Mouse (Mus musculus) heart, embryonic 15.5 days (tissue): Measurements from ENCODE around the gene Lgals12. TPM values are rescaled to one million over a fixed set of nuclear protein-coding genes. Genes with fewer than 3 reads are reported as not detected.

Experiments used
- ATAC-seq: fragments of 200-750 bp; cut with Nextera tagmentation; replicated peaks from 2 replicates; pipeline ENCODE4 v1.8.0; 2017; ENCODE audit warnings: low read depth, moderate TSS enrichment; ENCODE audit not compliant: insufficient number of reproducible peaks, insufficient read depth, low FRiP score
- H3K27ac ChIP-seq: fragments of 300-500 bp; sonication (generic); 2 replicates; pipeline ENCODE4 v1.5.1; 2015; ENCODE audit warnings: mild to moderate bottlenecking, inconsistent platforms
- H3K27me3 ChIP-seq: fragments of 300-500 bp; sonication (generic); 2 replicates; pipeline ENCODE4 v1.6.1; 2015; ENCODE audit warnings: inconsistent platforms
- H3K36me3 ChIP-seq: fragments of 300-500 bp; sonication (generic); 2 replicates; pipeline ENCODE4 v1.6.1; 2015; ENCODE audit warnings: mild to moderate bottlenecking, inconsistent platforms
- H3K4me1 ChIP-seq: fragments of 300-500 bp; sonication (generic); replicated peaks from 2 replicates; pipeline ENCODE4 v1.6.1; 2015; ENCODE audit warnings: inconsistent platforms
- H3K4me2 ChIP-seq: fragments of 300-500 bp; sonication (generic); 2 replicates; pipeline ENCODE4 v1.6.1; 2015; ENCODE audit warnings: inconsistent platforms, mild to moderate bottlenecking, moderate library complexity
- H3K4me3 ChIP-seq: fragments of 300-500 bp; sonication (generic); 2 replicates; pipeline ENCODE4 v1.5.1; 2015; ENCODE audit warnings: mild to moderate bottlenecking, inconsistent platforms
- H3K9ac ChIP-seq: fragments of 300-500 bp; sonication (generic); 2 replicates; pipeline ENCODE4 v1.6.1; 2015; ENCODE audit warnings: mild to moderate bottlenecking, inconsistent platforms
- H3K9me3 ChIP-seq: fragments of 300-500 bp; sonication (generic); replicated peaks from 2 replicates; pipeline ENCODE4 v1.6.1; 2016; ENCODE audit warnings: inconsistent platforms
- WGBS: fragments of 180-500 bp; shearing (Covaris S2); methylation state at CpG from one replicate; pipeline ENCODE4 v1.1.7; 2015; ENCODE audit warnings: mixed read lengths; 5-methylcytosine and 5-hydroxymethylcytosine counted together
- polyA plus RNA-seq: library from polyadenylated mRNA; unstranded; fragments of >200 nt; fragmentation: Nextera tagmentation; extraction: Ambion mirVana; gene quantifications from 2 replicates; pipeline ENCODE4 v1.2.1, GENCODE M21; 2015

The Lgals12 gene
- polyA plus RNA-seq, 1 experiment from 2014 or later, result 0.21 TPM

DNA sequence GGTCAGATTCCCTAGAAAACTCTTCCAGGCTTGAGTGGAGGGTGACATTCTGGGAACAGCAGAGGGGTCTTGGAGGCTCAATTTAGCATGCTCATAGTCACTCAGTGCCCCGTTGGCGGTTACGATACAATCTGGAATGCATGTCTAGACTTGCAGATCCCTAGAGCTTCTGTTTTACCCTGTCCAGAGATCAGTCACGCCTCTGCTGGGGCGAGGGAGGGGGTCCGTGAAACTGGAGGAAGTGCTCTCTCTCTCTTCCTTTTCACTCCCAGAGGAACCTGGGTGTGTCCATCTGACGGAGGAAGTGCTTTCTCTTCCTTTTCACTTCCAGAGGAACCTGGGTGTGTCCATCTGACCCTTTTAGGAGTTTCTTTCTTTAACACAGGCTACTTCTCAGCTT, 23.9 kb downstream of the Lgals12 start:
- Histone ChIP-seq H3K36me3 (peaks cover 11% of the 10 kb centered on the region; the same call in 1 of the 2 replicates), H3K27ac (peak overlapping the region; percentile 16; the same call in 1 of the 2 replicates), H3K4me3 (no peak overlapping the region), H3K9ac (no peak overlapping the region), H3K4me1 (peaks cover 19% of the 10 kb centered on the region), H3K27me3 (no peaks in the 10 kb centered on the region), H3K4me2 (0 out of 2 replicates have a peak overlapping the region, but pooled peaks have one; percentile 3), H3K9me3 (no peaks in the 10 kb centered on the region)
- no peak for ATAC-seq
- WGBS, result 26% methylated on average over 7 of the region's 7 CpGs

DNA sequence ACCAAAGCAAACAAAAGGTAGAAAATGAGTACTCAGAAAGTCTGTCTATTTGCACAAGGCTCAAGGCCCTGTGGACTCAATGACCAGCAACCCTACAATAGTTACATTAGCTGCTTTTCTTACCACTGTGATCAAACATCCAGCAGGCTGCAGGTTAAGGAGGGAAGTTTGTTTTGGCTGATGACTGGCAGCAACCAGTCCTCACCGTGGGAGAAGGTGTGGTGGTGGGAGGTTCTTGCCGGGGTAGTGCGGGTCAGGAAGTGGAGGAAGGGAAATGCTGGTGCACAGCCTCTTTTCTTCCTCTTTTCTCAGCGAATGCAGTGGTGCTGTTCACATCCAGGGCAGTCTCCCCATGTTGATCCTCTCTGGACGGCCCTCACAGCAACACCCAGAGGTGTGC, 26.0 kb downstream of the Lgals12 start:
- Histone ChIP-seq H3K4me3 (no peak overlapping the region), H3K4me2 (no peak overlapping the region), H3K36me3 (peaks cover 9% of the 10 kb centered on the region; the same call in 1 of the 2 replicates), H3K9ac (no peak overlapping the region), H3K9me3 (no peaks in the 10 kb centered on the region), H3K4me1 (peaks cover 19% of the 10 kb centered on the region), H3K27me3 (no peaks in the 10 kb centered on the region), H3K27ac (no peak overlapping the region)
- no peak for ATAC-seq
- WGBS, result 46% methylated on average over 5 of the region's 5 CpGs

DNA sequence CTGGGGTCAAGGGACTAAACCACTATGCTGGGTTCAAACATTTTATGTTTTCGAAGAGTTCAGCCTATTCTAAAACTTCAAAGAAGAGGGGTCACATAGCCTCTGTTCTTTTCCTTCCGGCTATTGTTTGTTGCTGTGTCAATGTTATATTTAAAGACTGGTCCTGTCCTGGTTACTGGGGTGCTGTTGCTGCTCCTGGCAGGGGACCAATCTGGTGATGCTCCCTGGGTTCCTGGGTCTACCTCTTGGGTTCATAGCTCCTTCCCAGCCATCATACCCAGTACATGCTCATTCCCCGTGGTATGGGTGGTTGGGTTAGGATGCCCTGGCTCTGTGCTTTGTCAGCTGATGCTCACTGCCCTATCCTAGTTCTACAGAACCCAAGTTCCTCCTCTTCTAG, 29.3 kb downstream of the Lgals12 start:
- Histone ChIP-seq H3K36me3 (peaks cover 9% of the 10 kb centered on the region; the same call in 1 of the 2 replicates), H3K4me1 (peaks cover 3% of the 10 kb centered on the region), H3K4me3 (no peak overlapping the region), H3K27me3 (no peaks in the 10 kb centered on the region), H3K27ac (no peak overlapping the region), H3K9ac (no peak overlapping the region), H3K9me3 (no peaks in the 10 kb centered on the region), H3K4me2 (no peak overlapping the region)
- WGBS, result 78% methylated on average over 3 of the region's 3 CpGs
- no peak for ATAC-seq

DNA sequence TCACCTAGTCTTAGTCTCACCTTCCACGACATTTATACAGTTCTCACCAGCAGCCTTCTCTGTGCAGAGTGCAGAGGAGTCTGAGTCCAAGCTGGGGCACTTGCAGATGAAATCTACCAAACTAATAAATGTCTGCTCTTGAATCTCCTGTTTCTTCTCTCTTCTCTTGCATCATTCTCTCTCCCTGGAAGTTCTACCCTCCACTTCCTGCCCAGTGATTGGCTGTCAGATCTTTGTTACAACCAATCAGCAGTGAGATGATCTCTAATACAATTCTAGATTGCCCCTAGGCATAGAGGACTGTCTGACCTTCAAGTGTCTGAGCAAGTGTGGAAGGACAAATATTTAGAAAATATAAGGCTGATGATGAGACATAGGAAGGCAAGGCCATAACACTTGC, 30.8 kb downstream of the Lgals12 start:
- peaks cover 9% of the 10 kb centered on the region; the same call in 1 of the 2 replicates for H3K36me3 ChIP-seq
- ATAC-seq, result no peak
- 88% methylated on average over 1 of the region's 1 CpGs for WGBS
- 0 out of 2 replicates have a peak, but pooled peaks cover 2% of the 10 kb centered on the region for H3K4me1 ChIP-seq
- H3K9me3 ChIP-seq, result no peaks in the 10 kb centered on the region
- no peak overlapping the region for H3K4me3 ChIP-seq
- no peaks in the 10 kb centered on the region for H3K27me3 ChIP-seq
- H3K9ac ChIP-seq, result no peak overlapping the region
- H3K27ac ChIP-seq, result no peak overlapping the region
- H3K4me2 ChIP-seq, result no peak overlapping the region

DNA sequence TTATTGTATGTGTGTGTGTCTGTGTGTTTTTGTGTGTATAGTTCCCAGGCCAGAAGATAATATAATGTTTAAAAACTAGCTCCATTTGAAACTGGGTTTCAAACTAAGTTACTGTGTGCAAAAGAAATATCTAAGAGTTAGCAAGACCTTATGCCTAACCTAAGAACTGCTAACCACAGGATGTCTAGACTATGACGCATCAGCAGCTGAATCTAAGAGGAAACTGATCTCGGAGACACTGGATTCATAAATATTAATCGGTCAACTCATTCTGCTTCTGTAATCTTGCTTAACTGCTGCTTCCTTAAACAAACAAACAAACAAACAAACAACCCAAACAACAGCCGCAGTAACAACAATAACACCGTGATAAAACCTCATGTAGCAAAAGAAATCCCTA, 37.3 kb downstream of the Lgals12 start:
- H3K4me1 ChIP-seq, result peaks cover 8% of the 10 kb centered on the region; the same call in 1 of the 2 replicates
- H3K4me3 ChIP-seq, result no peak overlapping the region
- no peak overlapping the region for H3K4me2 ChIP-seq
- WGBS, result 82% methylated on average over 5 of the region's 5 CpGs
- H3K9ac ChIP-seq, result no peak overlapping the region
- H3K36me3 ChIP-seq, result no peaks in the 10 kb centered on the region
- no peak overlapping the region for H3K27ac ChIP-seq
- H3K27me3 ChIP-seq, result no peaks in the 10 kb centered on the region
- no peak for ATAC-seq
- H3K9me3 ChIP-seq, result no peaks in the 10 kb centered on the region

DNA sequence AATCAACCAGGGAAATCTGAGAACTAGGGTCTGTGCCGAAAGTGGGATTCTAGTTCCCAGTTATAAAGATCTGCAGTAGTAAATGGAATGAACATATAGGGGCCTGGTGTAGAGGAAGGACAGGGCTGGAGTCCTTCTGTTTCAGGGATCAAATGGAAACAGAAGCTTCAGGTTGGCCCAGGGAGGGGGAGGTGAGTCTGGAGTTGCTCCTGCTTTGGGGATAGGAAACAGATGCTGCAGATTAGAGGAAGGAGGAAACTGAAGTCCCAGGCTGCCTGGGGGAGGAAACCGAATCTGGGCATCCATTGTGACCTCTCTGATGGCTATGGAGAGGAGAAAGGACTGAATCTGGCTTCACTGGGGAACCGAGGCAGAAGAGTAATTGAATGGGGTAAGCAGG, 38.6 kb downstream of the Lgals12 start:
- Histone ChIP-seq H3K4me1 (peaks cover 8% of the 10 kb centered on the region; the same call in 1 of the 2 replicates), H3K27me3 (no peaks in the 10 kb centered on the region), H3K9me3 (no peaks in the 10 kb centered on the region), H3K4me3 (no peak overlapping the region), H3K27ac (0 out of 2 replicates have a peak overlapping the region, but pooled peaks have one; percentile 5), H3K9ac (no peak overlapping the region), H3K4me2 (no peak overlapping the region), H3K36me3 (no peaks in the 10 kb centered on the region)
- ATAC-seq, result no peak
- 46% methylated on average over 3 of the region's 3 CpGs for WGBS

DNA sequence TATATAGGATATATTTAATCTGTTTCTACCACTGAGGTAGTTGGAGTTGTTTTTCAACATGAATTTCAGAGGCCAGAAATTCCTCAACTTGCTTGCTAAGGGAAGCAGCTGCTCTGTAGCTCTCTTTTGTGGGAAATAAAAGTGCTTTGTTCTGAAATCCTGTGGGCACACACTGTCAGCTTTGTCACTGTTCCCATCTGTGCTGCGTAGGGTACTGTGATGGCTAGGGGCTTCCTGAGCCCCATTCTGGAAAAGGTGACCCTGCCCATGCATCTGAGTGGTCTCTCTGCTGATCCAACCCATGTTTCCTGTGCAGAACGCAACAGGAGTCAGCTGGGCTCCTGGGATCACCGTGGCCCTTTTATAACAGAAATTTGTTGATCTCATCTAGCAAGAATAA, 40.2 kb downstream of the Lgals12 start:
- Histone ChIP-seq H3K4me2 (no peak overlapping the region), H3K27me3 (no peaks in the 10 kb centered on the region), H3K4me1 (peaks cover 8% of the 10 kb centered on the region; the same call in 1 of the 2 replicates), H3K4me3 (no peak overlapping the region), H3K36me3 (no peaks in the 10 kb centered on the region), H3K9me3 (no peaks in the 10 kb centered on the region), H3K9ac (no peak overlapping the region), H3K27ac (no peak overlapping the region)
- ATAC-seq, result no peak
- 71% methylated on average over 3 of the region's 3 CpGs for WGBS

DNA sequence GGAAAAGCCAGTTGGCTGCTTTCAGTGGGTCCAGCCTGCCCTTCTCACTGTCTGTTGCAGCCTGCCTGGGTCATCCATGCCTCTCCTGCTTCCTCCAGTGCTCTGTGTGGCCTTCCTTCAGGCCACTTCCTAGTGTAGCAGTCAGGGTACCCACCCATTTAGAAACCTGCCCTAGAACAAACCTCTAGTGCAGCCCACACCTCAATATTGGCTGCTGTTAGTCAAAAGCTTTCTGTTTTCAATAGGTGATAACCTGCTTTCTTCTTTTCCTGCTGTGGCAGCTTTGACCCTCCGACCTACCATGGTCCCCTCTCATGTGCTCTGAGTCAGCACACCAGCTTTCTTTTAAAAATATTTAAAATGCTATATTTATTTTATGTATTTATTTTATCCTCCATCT, 42.5 kb downstream of the Lgals12 start:
- ATAC-seq, result no peak
- H3K27me3 ChIP-seq, result no peaks in the 10 kb centered on the region
- H3K4me1 ChIP-seq, result peaks cover 11% of the 10 kb centered on the region; the same call in 1 of the 2 replicates
- H3K4me2 ChIP-seq, result no peak overlapping the region
- H3K9ac ChIP-seq, result no peak overlapping the region
- H3K27ac ChIP-seq, result no peak overlapping the region
- H3K4me3 ChIP-seq, result no peak overlapping the region
- 83% methylated on average over 1 of the region's 1 CpGs for WGBS
- no peaks in the 10 kb centered on the region for H3K36me3 ChIP-seq
- H3K9me3 ChIP-seq, result no peaks in the 10 kb centered on the region

DNA sequence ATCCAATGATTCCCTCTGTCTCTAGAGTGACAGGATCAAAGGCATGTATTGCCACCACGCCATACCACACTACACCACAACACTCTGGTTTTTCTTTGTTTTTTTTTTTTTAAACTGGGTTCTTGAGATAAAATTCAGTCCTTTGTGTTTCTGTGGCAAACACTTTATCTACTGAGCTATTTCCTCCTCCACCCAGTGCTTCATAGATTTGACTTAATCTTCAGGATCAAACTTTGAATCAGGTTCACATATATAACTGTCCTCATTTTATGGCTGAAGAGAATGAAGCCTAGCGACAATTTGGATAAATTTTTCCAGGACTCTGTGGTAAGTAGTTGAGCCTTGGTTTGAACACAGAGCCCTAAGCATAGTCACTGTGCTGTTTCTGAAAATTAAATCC, 43.3 kb downstream of the Lgals12 start:
- Histone ChIP-seq H3K9ac (no peak overlapping the region), H3K4me2 (no peak overlapping the region), H3K36me3 (no peaks in the 10 kb centered on the region), H3K4me1 (peaks cover 8% of the 10 kb centered on the region; the same call in 1 of the 2 replicates), H3K27me3 (no peaks in the 10 kb centered on the region), H3K27ac (no peak overlapping the region), H3K4me3 (no peak overlapping the region), H3K9me3 (no peaks in the 10 kb centered on the region)
- WGBS, result 84% methylated on average over 2 of the region's 2 CpGs
- no peak for ATAC-seq

DNA sequence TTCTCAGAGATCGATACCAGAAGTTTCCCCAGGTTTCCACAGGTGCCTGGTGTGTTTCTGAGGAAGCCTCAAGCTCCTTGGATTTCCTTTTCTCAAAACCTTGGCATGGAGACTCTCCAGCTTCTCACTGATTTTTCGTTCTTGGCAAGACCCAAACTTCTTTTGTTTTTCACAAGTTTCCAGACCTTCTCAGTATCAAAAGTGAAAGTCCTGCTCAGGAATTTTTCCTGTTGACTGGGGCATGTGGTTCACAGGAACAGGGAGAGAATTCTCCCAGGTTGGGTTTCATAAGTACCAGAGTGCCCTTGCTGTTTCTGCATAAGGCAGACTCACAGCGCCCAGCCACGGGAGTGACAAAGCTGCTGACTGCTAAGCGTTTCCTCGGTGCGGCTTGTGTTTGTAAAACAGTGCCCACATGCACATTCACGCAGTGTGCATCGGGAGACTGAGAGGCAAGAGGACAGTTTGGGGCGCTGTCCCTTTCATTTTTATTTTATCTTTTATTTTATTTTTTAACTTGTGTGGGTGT, 44.3 kb downstream of the Lgals12 start:
- H3K4me1 ChIP-seq, result peaks cover 6% of the 10 kb centered on the region; the same call in 1 of the 2 replicates
- H3K4me3 ChIP-seq, result no peak overlapping the region
- no peaks in the 10 kb centered on the region for H3K27me3 ChIP-seq
- H3K36me3 ChIP-seq, result no peaks in the 10 kb centered on the region
- WGBS, result 75% methylated on average over 10 of the region's 10 CpGs
- no peaks in the 10 kb centered on the region for H3K9me3 ChIP-seq
- H3K9ac ChIP-seq, result no peak overlapping the region
- no peak overlapping the region for H3K4me2 ChIP-seq
- no peak for ATAC-seq
- no peak overlapping the region for H3K27ac ChIP-seq

DNA sequence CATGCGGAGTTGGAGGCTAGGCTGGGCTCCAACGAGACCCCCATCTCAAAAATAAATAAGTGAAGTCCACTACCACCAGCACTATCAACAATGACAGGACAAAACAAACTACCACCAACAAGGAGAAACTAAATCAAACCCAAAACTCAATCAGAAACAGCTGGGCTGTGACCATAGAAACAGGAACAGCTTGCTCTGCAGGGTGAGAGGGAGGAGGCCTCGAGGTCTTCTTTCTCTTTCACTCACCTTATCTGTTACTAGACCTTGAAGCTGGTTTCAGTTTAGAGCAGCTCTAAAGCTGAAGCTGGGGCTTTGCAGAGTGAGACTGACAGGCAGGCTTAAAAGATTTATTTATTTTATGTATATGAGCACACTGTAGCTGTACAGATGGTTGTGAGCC, 45.5 kb downstream of the Lgals12 start:
- Histone ChIP-seq H3K4me3 (no peak overlapping the region), H3K27ac (no peak overlapping the region), H3K4me2 (no peak overlapping the region), H3K9me3 (no peaks in the 10 kb centered on the region), H3K36me3 (no peaks in the 10 kb centered on the region), H3K9ac (no peak overlapping the region), H3K4me1 (peaks cover 10% of the 10 kb centered on the region; the same call in 1 of the 2 replicates), H3K27me3 (no peaks in the 10 kb centered on the region)
- whole genome bisulfite sequencing, result 58% methylated on average over 3 of the region's 3 CpGs
- no peak for ATAC-seq

DNA sequence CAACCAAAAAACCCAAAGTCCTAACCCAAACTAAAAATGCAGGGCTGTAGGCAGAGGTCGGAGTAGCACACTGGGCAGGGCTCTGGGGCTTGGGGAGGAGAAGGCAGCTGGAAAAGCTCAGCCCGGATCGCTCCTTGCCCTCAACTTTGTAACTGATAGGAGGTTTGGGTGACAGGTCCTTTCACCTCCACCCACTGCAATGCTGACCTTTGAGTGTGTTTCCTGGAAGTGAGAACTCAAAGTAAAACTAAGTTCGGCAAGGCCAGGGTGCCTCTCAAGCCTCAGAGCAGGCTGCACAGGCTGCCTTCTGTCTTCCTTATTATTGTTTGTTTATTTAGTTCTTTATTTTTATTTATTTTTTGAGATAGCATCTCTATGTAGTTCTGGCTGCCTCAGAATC, 47.0 kb downstream of the Lgals12 start:
- Histone ChIP-seq H3K27ac (no peak overlapping the region), H3K4me2 (no peak overlapping the region), H3K4me3 (no peak overlapping the region), H3K9ac (no peak overlapping the region), H3K27me3 (no peaks in the 10 kb centered on the region), H3K4me1 (peaks cover 10% of the 10 kb centered on the region; the same call in 1 of the 2 replicates), H3K36me3 (no peaks in the 10 kb centered on the region), H3K9me3 (no peaks in the 10 kb centered on the region)
- 55% methylated on average over 4 of the region's 4 CpGs for WGBS
- ATAC-seq, result no peak
